Mouse (Mus musculus) heart, adult 18-20 months (tissue): ENCODE data around the gene Qdpr. TPM values are rescaled to one million over a fixed set of nuclear protein-coding genes. Genes with fewer than 3 reads are reported as not detected.

Experiments
- DNase-seq, 2 experiments: peaks; one replicate each; pipeline ENCODE4 v3.0.0; 2021 to 2022; ENCODE audit warnings: mixed read lengths in 1 of 2
- long read RNA-seq, 2 experiments: library from polyadenylated mRNA; stranded (forward); transcript quantifications; one replicate each; pipeline ENCODE4 v2.0.0; 2021
- total RNA-seq, 2 experiments: library from RNA; stranded (reverse); gene quantifications; 2 replicates each; pipeline ENCODE4 v1.2.3; 2021

The Qdpr gene
- 10 to 100 TPM; 90.5 to 92.1 TPM for total RNA-seq
- long read RNA-seq, experiment 1, transcript Qdpr-201 (7 exons, 1,380 nt) = major isoform, 52 of 58 reads
- long read RNA-seq, experiment 1, partial matches to known transcripts = 0 of 58 reads
- long read RNA-seq, experiment 1, other reads (novel, unspliced or antisense) = 6 of 58 reads
- long read RNA-seq, experiment 2, transcript Qdpr-201 (7 exons, 1,380 nt) = major isoform, 30 of 35 reads
- long read RNA-seq, experiment 2, partial matches to known transcripts = 1 of 35 reads
- long read RNA-seq, experiment 2, other reads (novel, unspliced or antisense) = 3 of 35 reads

GRCm38 (mm10) chr5:45449831-45450716, at the start of gene Qdpr:
Qdpr (minus strand) TSS chr5:45450236.
- peak; percentile 97 to 98 for DNase-seq

GRCm38 (mm10) chr5:45497564-45497963, 47.5 kb upstream of the Qdpr start:
- no peak for DNase-seq

DNA sequence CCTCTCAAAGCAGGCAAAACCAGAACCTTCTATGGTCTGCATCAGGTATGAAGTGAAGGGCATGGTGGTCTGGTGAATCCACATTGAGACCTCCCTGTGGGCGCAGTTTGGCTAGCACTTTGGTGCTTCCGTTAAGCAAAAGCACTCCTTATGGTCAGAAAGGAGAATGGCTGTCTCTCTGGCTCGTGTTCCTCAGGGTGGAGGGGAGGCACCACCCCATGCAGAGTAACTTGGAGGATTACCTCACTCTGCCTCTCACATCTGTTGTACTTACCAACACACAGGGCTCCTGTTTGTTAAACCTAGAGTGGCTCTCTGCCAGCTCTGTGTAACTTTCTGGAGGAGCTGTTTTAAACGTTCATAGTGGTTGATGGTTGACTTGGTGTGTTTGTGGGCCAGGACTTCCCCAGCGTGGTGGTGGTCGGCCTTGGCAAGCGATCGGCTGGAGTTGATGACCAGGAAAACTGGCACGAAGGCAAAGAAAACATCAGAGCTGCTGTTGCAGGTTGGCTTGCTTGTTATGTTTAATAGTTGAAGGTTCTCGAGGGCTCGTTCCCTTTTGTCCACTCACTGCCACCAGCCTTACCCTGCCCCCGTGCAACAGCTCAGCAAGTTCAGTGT, 47.0 kb upstream of the Qdpr start:
- no peak for DNase-seq

DNA sequence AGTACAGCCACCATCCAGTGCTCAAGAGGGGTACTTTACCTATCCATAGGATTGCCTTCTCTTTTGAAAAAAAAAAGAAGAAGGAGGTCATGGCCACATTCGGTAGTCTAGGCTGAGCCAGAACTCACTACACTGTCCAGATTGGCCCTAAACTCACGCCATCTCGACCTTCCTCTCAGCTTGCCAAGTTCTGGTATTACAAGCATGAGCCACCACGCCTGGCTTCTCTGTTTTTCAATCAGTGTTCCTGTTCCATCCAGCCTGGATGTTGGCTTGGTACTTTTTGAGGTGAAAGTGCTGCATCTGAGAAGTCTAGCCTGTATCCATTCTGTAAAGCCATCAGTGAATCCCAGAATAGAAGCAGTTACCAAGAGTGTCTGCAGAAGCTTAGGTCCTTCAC, 46.4 kb upstream of the Qdpr start:
- no peak for DNase-seq

DNA sequence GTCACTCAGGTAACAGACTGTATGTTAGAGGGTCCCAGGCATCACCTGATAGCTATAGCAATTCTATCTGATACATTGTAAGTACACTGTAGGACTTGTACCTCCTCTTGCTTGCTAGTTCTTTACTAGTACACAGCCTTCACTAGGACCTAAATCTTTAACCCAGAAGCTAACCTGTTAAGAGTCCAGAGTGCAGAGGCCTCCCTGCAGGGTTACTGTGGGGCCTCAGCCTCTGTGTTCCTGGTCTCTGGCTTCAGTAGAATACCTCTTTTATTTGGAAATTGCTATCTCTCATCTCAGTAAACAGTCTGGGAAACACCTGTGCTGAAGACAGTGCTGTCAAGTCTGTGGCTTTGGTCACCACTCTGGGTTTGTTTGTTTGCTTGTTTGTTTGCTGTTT, 46.0 kb upstream of the Qdpr start:
- DNase-seq = no peak

- DNase-seq = no peak
Observed at GRCm38 (mm10) chr5:45495429-45495975, 45.5 kb upstream of the Qdpr start.

GRCm38 (mm10) chr5:45494093-45494755, 44.2 kb upstream of the Qdpr start:
- peak; percentile 29 for DNase-seq

GRCm38 (mm10) chr5:45493191-45494092, 43.4 kb upstream of the Qdpr start, which contains the start of gene Lap3:
Lap3 (plus strand) TSS chr5:45493374.
- peak; percentile 99 for DNase-seq

GRCm38 (mm10) chr5:45491776-45492175, 41.7 kb upstream of the Qdpr start:
- no peak for DNase-seq

- DNase-seq = no peak
Observed at GRCm38 (mm10) chr5:45483654-45484053, 33.6 kb upstream of the Qdpr start.

DNA sequence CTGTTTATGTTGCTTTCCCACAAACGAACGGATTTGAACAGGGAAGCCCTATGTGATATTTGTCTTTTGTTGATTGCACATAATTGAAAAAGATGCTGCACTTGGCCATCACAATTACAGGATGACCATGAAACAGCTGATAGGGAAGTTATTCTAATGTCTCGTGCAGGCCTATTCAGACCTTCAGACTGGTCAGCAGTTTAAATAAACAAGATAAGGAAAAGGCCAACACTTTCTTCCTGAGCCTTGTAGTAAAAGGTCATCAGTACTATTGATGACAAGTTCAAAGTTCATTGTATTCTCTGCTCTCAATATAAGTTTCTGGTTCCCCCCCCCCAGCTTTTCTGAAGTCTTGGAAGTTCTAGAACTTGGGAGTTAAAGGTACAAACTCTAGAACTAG, 32.6 kb upstream of the Qdpr start:
- no peak for DNase-seq

DNA sequence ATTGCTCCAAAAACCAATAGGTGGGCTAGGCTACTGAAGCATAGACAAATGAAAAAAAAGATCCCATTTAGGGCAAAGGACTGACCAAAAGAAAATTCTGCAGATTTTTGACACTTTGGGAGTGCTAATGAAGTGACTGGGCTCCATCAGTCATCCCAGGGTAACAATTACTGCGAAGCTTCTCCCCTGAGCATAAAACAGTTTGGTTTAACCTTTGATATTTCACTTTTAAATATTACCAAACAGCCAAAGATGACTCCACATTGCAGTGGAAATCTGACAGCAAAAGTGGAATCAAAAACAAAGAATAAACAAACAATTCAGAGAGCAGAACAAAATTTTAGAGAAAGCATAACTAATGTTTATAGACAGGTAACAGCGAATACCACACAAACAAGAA, 31.1 kb upstream of the Qdpr start:
- DNase-seq = no peak

GRCm38 (mm10) chr5:45480066-45480465, 30.0 kb upstream of the Qdpr start:
- no peak for DNase-seq

DNA sequence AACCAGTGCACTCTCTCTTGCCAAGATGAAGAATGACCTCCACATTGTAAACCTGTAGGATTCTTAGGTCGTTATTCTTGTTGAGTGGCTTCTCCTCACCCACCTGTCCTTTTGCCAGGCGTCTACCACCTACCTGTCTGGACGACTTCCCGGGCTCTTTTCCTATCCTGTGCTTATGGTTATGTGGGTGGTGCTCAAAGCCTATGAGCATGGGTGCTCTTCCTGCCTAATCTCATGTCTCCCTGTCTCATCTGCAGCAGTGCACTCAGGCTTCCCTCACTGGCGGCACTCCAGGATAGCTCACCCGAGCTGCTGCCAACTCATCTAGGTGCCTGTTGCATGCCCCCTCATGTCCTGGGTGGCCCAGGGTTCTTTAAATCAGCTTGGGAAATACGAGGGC, 27.6 kb upstream of the Qdpr start:
- DNase-seq = no peak

DNA sequence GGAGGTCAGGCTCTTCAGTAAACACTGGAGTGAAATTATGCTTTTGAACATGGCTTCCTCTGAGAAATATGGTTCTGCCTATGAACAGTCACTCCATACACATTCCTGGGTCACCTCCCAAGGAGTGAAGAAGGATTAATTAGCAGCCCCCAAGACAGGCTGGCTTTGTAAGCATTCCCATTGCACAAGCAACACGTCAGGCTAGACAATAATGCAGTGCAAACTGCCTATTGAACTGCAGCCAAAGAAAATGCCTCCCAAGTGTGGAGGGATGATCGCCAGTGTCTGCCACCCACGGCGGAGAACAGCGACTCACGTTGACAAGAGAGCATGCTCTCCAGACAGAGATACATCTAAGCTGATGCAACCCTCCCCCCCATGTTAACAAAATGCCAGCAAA, 26.3 kb upstream of the Qdpr start:
- no peak for DNase-seq

GRCm38 (mm10) chr5:45475771-45476170, 25.7 kb upstream of the Qdpr start:
- no peak for DNase-seq

DNA sequence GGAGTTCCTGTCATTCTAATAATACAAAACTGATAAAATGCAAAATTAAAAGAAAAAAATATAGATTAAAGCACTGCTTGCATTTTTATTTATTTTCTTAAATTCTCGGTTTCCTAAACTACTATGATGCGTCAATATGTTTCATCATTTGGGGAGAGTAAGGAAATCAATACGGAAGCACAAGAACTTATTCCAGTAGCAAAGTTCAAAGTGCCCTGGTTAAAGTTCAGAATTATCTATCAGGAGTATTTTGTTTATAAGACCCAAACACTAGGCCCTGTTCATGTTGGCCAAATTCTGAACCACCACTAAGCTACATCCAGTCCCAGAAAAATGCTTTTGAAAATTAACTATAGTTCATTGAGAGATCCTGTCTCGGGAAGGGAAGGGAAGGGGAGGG, 24.7 kb upstream of the Qdpr start:
- DNase-seq = no peak

DNA sequence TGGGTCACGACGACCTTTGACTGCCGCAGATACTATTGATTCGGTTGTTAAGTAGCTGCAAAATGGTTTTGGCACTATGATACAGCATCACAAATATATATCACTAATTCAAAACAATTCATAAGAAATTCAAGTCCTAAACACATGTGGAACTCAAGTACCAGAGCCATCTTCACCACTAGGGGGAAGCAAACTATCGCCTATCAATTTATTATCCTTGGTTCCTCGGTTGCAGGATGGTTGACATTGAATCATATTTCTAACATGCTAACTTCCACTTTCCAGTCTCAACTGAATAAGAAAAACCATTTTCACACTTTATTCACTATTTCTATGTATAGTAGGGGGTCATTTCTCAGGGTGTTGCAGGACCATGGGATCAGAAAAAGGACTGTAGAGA, 24.2 kb upstream of the Qdpr start:
- DNase-seq = peak; percentile 33 to 73

DNA sequence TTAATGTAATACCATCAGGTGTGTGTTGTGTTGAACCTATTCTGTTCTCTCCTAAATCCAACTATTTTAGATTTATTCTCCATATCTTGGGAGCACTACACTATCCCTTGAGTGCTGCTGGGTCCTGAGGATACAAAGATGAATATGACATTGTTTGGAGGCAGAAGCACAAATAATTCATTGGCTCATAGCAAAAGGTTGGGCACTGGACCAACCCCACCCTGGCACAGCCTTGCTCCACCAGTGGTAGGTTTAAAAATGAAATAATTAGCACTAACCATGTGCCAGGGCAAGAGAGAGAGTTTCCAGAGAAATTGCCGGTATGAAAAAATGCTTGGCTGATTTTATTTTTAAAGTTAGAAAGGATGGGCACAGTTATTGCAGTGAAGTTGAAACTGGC, 23.5 kb upstream of the Qdpr start:
- no peak for DNase-seq

DNA sequence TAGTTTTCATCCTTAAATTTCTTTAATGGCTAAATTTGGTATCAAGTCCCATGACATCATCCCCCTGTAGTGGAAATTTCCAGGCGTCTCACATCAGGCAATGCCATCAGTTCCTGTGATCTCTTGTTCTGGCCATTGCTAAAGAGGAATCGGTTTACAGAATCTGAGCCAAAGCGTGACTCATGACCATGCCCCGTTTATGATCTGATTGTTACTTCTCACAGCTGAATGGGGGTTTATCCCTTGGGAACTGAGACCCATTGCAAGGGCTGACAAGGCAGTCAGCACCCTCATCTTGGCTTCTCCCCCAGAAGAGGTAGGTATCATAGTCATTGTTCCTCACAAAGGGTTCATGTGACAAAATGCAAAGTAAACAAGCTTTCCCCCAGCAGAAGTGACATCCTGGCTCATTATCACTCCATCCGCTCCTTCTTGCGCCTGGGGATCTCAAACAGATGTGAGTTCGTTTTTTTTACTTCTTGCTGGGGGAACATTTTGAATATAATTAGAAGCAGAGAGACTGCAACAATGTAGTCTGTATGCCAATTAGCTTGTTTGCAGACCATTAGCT, 22.9 kb upstream of the Qdpr start:
- DNase-seq = no peak

DNA sequence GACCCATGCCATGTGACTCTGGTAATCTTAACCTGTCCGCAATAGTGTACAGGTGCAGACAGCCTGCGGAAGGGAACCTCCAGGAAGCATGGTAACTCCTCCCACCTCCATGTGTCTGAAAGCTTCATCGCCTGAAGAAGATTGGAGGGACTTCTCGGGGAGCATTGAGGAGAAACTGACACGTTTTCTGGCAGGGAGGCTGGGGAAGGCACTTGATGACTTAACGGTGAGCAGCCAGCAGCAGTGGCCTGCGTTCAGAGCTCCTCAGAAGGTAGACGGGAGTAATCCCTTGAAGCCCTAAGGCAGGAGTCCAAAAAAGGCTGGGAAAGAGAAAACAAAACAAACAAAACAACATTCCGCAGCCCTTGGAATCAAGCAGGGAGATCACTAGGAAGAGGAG, 4.4 kb upstream of the Qdpr start:
- DNase-seq = no peak
